Mouse (Mus musculus): ENCODE measurements at regions not wholly inside any gene's neighbourhood (a gene's known extent, or its start where the extent isn't known, plus 50 kb on each side); places are given as distances from the start of the nearest gene placed in this dataset.

DNA sequence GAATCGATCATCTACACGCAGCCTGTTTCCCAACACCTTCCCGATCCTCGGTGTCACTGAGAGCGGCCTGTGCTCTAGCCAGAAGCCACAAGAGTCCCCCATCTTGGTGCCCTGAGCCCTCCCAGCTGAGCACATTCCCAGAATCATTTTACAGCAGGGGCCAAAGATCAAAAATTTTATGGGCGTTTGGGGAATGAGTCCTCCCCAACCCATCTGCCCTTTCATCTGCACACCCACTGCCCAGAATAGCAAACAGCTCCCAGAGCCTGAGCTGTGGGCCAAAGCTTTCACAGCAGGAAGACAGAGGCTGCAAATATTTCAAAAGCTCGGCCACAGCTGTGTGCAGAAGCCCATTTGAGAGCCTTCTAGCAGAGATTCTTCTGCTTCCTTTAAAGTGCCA is 89.0 kb downstream of the Polr2m start:
- Histone ChIP-seq H3K27ac (ENCODE audit: low read depth, low read length) (no peak overlapping the region), H3K4me3 (ENCODE audit: low read depth, low read length) (no peak overlapping the region), H3K9me3 (ENCODE audit: control insufficient read depth, low read length) (no peaks in the 10 kb centered on the region), H3K4me1 (replicated peaks; ENCODE audit: control insufficient read depth, insufficient read depth, low read length) (no peaks in the 10 kb centered on the region), H3K36me3 (ENCODE audit: control insufficient read depth, insufficient read depth, low read length) (no peaks in the 10 kb centered on the region), H3K9ac (ENCODE audit: low read length) (no peak overlapping the region), H3K27me3 (ENCODE audit: control insufficient read depth, insufficient read depth, low read length) (no peaks in the 10 kb centered on the region), H3K4me2 (ENCODE audit: low read depth, low read length, severe bottlenecking) (no peak overlapping the region)
- 70% methylated on average over 7 of the region's 7 CpGs for WGBS
- DNase-seq (ENCODE audit: low spot score) (no peak), ATAC-seq (replicated peaks; ENCODE audit: low FRiP score) (no peak)

DNA sequence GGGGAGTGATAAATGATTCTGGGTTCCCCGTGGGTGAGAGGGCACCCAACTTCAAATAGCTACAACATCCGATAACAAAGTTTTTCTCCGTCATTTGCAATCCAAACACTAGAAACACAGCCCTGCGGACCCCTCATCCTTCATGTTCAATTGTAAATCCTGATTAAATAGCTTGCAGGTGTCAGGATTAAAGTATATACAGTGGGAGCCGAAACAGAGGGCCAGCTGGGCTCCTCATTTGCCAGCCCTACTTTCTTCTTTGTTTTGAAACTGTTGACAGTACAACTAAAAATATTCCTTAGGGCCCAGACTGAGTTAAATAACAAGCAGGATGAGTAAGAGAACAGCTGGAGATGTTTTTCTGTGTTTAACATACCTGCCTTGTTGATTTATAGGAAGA is 95.5 kb downstream of the Polr2m start:
- H3K36me3 ChIP-seq (ENCODE audit: control insufficient read depth, insufficient read depth, low read length) = no peaks in the 10 kb centered on the region
- 80% methylated on average over 5 of the region's 5 CpGs for WGBS
- no peak overlapping the region for H3K9ac ChIP-seq (ENCODE audit: low read length)
- no peak overlapping the region for H3K4me3 ChIP-seq (ENCODE audit: low read depth, low read length)
- H3K27me3 ChIP-seq (ENCODE audit: control insufficient read depth, insufficient read depth, low read length) = no peaks in the 10 kb centered on the region
- no peak overlapping the region for H3K27ac ChIP-seq (ENCODE audit: low read depth, low read length)
- H3K9me3 ChIP-seq (ENCODE audit: control insufficient read depth, low read length) = no peaks in the 10 kb centered on the region
- H3K4me2 ChIP-seq (ENCODE audit: low read depth, low read length, severe bottlenecking) = no peak overlapping the region
- H3K4me1 ChIP-seq (replicated peaks; ENCODE audit: control insufficient read depth, insufficient read depth, low read length) = no peaks in the 10 kb centered on the region
- no peak for ATAC-seq (replicated peaks; ENCODE audit: low FRiP score)
- DNase-seq (ENCODE audit: low spot score) = no peak

DNA sequence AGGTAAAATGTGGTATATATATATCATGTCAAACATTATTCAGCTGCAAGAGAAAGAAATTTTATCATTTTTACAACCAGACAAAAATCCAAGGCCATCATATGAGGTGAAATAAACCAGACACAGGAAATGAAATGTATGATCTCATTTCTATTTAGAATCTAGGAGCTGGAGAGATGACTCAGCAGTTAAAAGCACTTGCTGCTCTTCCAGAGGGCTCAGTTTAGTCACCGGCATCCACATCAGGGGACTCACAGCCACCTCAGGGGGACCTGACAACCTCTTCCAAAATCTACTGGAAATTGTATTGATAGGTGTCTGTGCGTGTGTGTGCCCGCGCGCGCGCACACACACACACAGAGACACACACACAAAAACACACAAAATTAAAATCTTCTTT is 98.3 kb downstream of the Polr2m start:
- 94% methylated on average over 7 of the region's 7 CpGs for WGBS
- Histone ChIP-seq H3K36me3 (ENCODE audit: control insufficient read depth, insufficient read depth, low read length) (no peaks in the 10 kb centered on the region), H3K9me3 (ENCODE audit: control insufficient read depth, low read length) (no peaks in the 10 kb centered on the region), H3K9ac (ENCODE audit: low read length) (no peak overlapping the region), H3K4me2 (ENCODE audit: low read depth, low read length, severe bottlenecking) (no peak overlapping the region), H3K27me3 (ENCODE audit: control insufficient read depth, insufficient read depth, low read length) (no peaks in the 10 kb centered on the region), H3K4me3 (ENCODE audit: low read depth, low read length) (no peak overlapping the region), H3K4me1 (replicated peaks; ENCODE audit: control insufficient read depth, insufficient read depth, low read length) (no peaks in the 10 kb centered on the region), H3K27ac (ENCODE audit: low read depth, low read length) (no peak overlapping the region)
- DNase-seq (ENCODE audit: low spot score) (no peak), ATAC-seq (replicated peaks; ENCODE audit: low FRiP score) (no peak)

DNA sequence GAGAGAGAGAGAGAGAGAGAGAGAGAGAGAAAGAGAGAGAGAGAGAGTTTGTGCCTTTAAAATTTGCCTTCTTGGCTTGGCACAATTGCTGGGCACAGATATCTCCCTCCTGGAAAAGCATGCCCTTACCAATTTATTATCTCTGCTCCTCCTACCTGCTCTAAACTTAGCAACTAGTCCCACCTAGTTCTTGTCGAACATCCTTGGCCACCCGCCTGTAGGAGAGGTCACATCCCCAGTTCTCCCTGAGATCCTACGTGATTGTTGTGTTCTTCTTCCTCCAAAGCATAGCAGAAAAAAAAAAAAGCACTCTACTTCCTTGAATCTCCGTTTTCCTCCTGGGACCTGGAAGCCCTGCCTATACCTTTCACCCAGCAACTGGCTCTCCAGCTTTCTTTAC is 101.8 kb downstream of the Polr2m start:
- Histone ChIP-seq H3K36me3 (ENCODE audit: control insufficient read depth, insufficient read depth, low read length) (no peaks in the 10 kb centered on the region), H3K9ac (ENCODE audit: low read length) (no peak overlapping the region), H3K4me3 (ENCODE audit: low read depth, low read length) (no peak overlapping the region), H3K4me1 (replicated peaks; ENCODE audit: control insufficient read depth, insufficient read depth, low read length) (no peaks in the 10 kb centered on the region), H3K4me2 (ENCODE audit: low read depth, low read length, severe bottlenecking) (no peak overlapping the region), H3K9me3 (ENCODE audit: control insufficient read depth, low read length) (no peaks in the 10 kb centered on the region), H3K27ac (ENCODE audit: low read depth, low read length) (no peak overlapping the region), H3K27me3 (ENCODE audit: control insufficient read depth, insufficient read depth, low read length) (no peaks in the 10 kb centered on the region)
- 84% methylated on average over 4 of the region's 4 CpGs for whole genome bisulfite sequencing
- no peak for ATAC-seq (replicated peaks; ENCODE audit: low FRiP score)
- no peak for DNase-seq (ENCODE audit: low spot score)

DNA sequence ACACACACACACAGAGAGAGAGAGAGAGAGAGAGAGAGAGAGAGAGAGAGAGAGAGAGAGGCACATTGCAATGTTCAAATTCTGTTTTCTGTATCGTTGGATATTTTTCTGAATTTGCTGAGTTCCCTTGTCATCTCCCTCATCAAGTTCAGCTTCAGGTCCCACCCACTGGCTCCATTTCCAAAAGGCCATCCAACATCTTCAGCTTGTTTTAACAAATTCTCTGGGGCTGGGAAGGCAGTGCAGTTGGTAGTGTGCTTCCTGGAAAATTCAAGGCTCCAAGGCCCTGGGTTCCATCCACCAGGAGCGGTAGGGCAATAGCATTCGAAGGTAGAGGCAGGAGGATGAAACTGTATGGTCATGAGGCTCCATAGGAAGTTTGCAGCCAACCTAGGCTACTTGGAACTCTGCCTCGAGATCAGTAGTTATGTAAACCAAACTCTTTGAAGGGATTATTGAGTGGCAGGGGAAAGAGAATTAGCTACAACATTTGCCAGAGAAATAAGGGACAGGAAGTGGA is 105.9 kb downstream of the Polr2m start:
- ATAC-seq (replicated peaks; ENCODE audit: low FRiP score) (no peak), DNase-seq (ENCODE audit: low spot score) (peak; percentile 11)
- Histone ChIP-seq H3K27ac (ENCODE audit: low read depth, low read length) (no peak overlapping the region), H3K4me1 (replicated peaks; ENCODE audit: control insufficient read depth, insufficient read depth, low read length) (no peaks in the 10 kb centered on the region), H3K27me3 (ENCODE audit: control insufficient read depth, insufficient read depth, low read length) (no peaks in the 10 kb centered on the region), H3K4me3 (ENCODE audit: low read depth, low read length) (no peak overlapping the region), H3K9me3 (ENCODE audit: control insufficient read depth, low read length) (no peaks in the 10 kb centered on the region), H3K36me3 (ENCODE audit: control insufficient read depth, insufficient read depth, low read length) (no peaks in the 10 kb centered on the region), H3K9ac (ENCODE audit: low read length) (no peak overlapping the region), H3K4me2 (ENCODE audit: low read depth, low read length, severe bottlenecking) (no peak overlapping the region)
- 78% methylated on average over 4 of the region's 4 CpGs for WGBS

DNA sequence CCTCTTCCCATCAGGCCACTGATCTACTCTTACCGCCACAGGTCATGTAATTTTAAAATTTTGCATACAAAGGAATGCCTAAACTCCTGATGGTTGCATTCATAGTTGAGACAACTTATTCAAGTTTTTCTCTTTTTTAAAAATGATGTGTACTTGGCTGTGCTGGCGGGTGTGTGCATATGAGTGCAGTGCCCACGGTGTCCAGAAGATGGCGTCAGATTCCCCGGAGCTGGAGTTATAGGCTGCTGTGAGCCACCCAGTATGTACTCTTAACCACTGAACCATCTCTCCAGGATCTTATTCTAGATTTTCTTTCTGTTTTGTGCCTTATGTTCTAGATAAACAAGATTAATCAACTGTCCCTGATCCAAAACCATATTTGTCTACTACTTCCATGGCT is 116.0 kb downstream of the Polr2m start:
- H3K27me3 ChIP-seq (ENCODE audit: control insufficient read depth, insufficient read depth, low read length) = no peaks in the 10 kb centered on the region
- H3K4me2 ChIP-seq (ENCODE audit: low read depth, low read length, severe bottlenecking) = no peak overlapping the region
- no peak for ATAC-seq (replicated peaks; ENCODE audit: low FRiP score)
- no peak for DNase-seq (ENCODE audit: low spot score)
- H3K4me1 ChIP-seq (replicated peaks; ENCODE audit: control insufficient read depth, insufficient read depth, low read length) = 0 out of 2 replicates have a peak, but pooled peaks cover 2% of the 10 kb centered on the region
- WGBS = 87% methylated on average over 5 of the region's 5 CpGs
- H3K9ac ChIP-seq (ENCODE audit: low read length) = no peak overlapping the region
- no peak overlapping the region for H3K27ac ChIP-seq (ENCODE audit: low read depth, low read length)
- H3K9me3 ChIP-seq (ENCODE audit: control insufficient read depth, low read length) = peaks cover 2% of the 10 kb centered on the region; the same call in 1 of the 2 replicates
- H3K36me3 ChIP-seq (ENCODE audit: control insufficient read depth, insufficient read depth, low read length) = no peaks in the 10 kb centered on the region
- H3K4me3 ChIP-seq (ENCODE audit: low read depth, low read length) = no peak overlapping the region

DNA sequence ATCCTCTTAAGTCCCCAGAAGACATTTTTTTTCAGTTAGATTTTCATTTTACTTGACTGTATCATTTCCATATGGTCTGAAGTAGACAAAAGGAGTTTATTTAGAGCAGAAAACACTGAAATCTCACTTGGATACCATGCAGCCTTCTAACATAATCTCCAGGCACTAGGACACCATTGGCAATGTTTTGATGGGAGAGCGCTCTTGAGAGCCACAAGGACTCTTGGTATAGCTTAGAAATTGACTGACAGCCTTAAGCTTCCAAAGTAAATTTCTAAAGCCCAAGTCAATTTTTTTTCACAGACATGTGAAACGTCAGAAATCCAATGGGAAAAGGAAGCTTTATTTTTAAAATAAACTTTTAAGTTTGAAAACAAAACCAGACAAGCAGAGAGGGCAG is 116.5 kb downstream of the Polr2m start:
- H3K4me3 ChIP-seq (ENCODE audit: low read depth, low read length) = no peak overlapping the region
- no peaks in the 10 kb centered on the region for H3K27me3 ChIP-seq (ENCODE audit: control insufficient read depth, insufficient read depth, low read length)
- peaks cover 2% of the 10 kb centered on the region; the same call in 1 of the 2 replicates for H3K9me3 ChIP-seq (ENCODE audit: control insufficient read depth, low read length)
- no peak overlapping the region for H3K4me2 ChIP-seq (ENCODE audit: low read depth, low read length, severe bottlenecking)
- ATAC-seq (replicated peaks; ENCODE audit: low FRiP score) (no peak), DNase-seq (ENCODE audit: low spot score) (no peak)
- WGBS = 84% methylated on average over 2 of the region's 2 CpGs
- H3K36me3 ChIP-seq (ENCODE audit: control insufficient read depth, insufficient read depth, low read length) = no peaks in the 10 kb centered on the region
- 0 out of 2 replicates have a peak, but pooled peaks cover 2% of the 10 kb centered on the region for H3K4me1 ChIP-seq (replicated peaks; ENCODE audit: control insufficient read depth, insufficient read depth, low read length)
- no peak overlapping the region for H3K27ac ChIP-seq (ENCODE audit: low read depth, low read length)
- H3K9ac ChIP-seq (ENCODE audit: low read length) = no peak overlapping the region

DNA sequence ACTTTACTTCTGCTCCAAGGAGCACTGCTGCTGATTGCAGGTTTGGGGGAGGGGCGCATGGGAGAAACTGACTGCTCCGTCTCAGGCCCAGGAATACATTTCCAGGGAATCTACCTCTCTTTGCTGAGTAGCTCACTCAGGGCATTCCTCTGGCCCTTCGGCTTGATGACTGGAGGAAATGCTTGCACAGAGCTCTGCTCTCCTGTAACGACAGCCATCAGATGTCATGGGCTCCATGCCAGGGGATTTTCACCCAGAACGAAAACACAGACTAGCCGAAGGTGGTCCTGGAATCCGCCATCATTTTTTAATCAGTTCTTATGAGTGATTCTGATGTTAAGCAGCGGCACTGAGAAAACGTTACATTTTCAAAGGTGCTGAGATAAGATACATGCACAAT is 119.2 kb downstream of the Polr2m start:
- no peak overlapping the region for H3K9ac ChIP-seq (ENCODE audit: low read length)
- no peak overlapping the region for H3K27ac ChIP-seq (ENCODE audit: low read depth, low read length)
- no peaks in the 10 kb centered on the region for H3K4me1 ChIP-seq (replicated peaks; ENCODE audit: control insufficient read depth, insufficient read depth, low read length)
- H3K36me3 ChIP-seq (ENCODE audit: control insufficient read depth, insufficient read depth, low read length) = no peaks in the 10 kb centered on the region
- H3K4me2 ChIP-seq (ENCODE audit: low read depth, low read length, severe bottlenecking) = no peak overlapping the region
- no peak for ATAC-seq (replicated peaks; ENCODE audit: low FRiP score)
- peaks cover 2% of the 10 kb centered on the region; the same call in 1 of the 2 replicates for H3K9me3 ChIP-seq (ENCODE audit: control insufficient read depth, low read length)
- DNase-seq (ENCODE audit: low spot score) = no peak
- WGBS = 80% methylated on average over 9 of the region's 9 CpGs
- H3K27me3 ChIP-seq (ENCODE audit: control insufficient read depth, insufficient read depth, low read length) = no peaks in the 10 kb centered on the region
- H3K4me3 ChIP-seq (ENCODE audit: low read depth, low read length) = no peak overlapping the region

DNA sequence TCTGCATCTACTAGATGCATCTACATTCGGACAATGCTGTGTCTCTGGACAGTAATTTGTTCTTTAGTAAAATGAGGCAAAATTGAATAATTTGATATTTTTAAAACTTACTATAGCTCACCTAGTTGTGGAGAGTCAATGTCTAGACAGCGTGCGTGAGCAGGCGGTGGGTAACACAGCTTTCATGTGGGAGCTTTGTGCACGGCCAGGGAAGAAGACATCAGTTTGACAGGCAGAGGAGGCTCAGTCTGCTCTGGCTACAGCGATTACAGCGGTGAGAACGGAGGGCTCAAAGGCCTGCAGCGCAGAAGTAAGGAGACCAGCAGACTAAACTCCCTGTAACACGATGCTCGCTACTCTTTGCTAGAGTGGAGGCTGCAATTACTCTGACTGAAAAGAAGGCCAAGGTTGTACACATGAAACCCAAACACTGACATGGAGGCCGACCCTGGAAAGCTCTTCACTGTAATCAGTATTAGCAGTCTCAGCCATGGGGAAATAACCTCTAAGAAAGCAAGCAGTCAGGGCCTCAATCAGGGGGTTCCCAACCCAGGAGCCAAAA is 120.5 kb downstream of the Polr2m start:
- no peaks in the 10 kb centered on the region for H3K36me3 ChIP-seq (ENCODE audit: control insufficient read depth, insufficient read depth, low read length)
- ATAC-seq (replicated peaks; ENCODE audit: low FRiP score) (no peak), DNase-seq (ENCODE audit: low spot score) (no peak)
- H3K9ac ChIP-seq (ENCODE audit: low read length) = no peak overlapping the region
- H3K27me3 ChIP-seq (ENCODE audit: control insufficient read depth, insufficient read depth, low read length) = no peaks in the 10 kb centered on the region
- 67% methylated on average over 12 of the region's 12 CpGs for WGBS
- peaks cover 2% of the 10 kb centered on the region; the same call in 1 of the 2 replicates for H3K9me3 ChIP-seq (ENCODE audit: control insufficient read depth, low read length)
- H3K4me2 ChIP-seq (ENCODE audit: low read depth, low read length, severe bottlenecking) = no peak overlapping the region
- no peak overlapping the region for H3K4me3 ChIP-seq (ENCODE audit: low read depth, low read length)
- H3K27ac ChIP-seq (ENCODE audit: low read depth, low read length) = no peak overlapping the region
- no peaks in the 10 kb centered on the region for H3K4me1 ChIP-seq (replicated peaks; ENCODE audit: control insufficient read depth, insufficient read depth, low read length)
